8 mouse cellular contexts compared by ENCODE assay signal in the genomic region with DNA sequence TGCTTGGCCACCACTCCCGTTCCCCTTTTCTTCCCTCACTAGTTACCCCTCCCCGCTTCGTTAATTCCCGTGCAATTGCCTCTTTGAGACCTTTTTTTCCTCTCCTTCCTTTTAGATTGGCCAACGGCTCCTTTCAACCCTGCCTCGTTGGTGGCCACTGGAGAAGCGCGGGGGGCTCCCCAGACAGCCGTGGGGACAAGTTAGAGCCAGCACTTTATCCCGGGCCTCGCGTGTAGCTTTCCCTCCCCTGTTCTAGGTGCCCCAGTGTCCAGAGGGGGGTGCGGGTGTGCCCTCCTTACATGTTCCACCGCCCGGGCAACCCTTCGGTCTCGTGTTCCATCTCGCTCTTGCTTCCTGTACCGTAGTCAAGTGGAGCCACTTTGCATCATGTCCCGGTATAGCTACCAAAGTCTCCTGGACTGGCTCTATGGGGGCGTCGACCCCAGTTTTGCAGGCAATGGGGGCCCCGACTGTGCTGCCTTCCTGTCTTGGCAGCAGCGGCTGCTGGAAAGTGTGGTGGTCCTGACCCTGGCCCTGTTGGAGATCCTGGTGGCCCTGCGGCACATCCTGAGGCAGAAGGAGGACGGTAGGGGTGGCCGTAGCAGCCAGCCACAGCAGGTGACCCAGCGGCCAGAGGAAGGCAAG. TPM values are rescaled to one million over a fixed set of nuclear protein-coding genes. Genes with fewer than 3 reads are reported as not detected.
DNase-seq lines count a peak whose midpoint lies in the region; ATAC-seq and TF ChIP-seq lines count a peak whose summit lies in the region.

No protein-coding gene starts in this region.

- H3K27me3 ChIP-seq in MEL (ENCODE audit: control insufficient read depth in 1 of 2, insufficient read depth in 2 of 2, low read length in 2 of 2) = no peaks in the 10 kb centered on the region
- H3K27me3 ChIP-seq in hindbrain, embryonic 16.5 days (replicated peaks; ENCODE audit: control insufficient read depth, insufficient read depth, low read length) = peaks cover 2% of the 10 kb centered on the region; the same call in 1 of the 2 replicates
- no peaks in the 10 kb centered on the region for H3K27me3 ChIP-seq in liver, embryonic 15.5 days
- no peaks in the 10 kb centered on the region for H3K27me3 ChIP-seq in neural tube, embryonic 14.5 days (ENCODE audit: control insufficient read depth, insufficient read depth, low read length)

- 23% methylated on average over 26 of the region's 28 CpGs for WGBS in hindbrain, embryonic 16.5 days
- 11% methylated on average over 28 of the region's 28 CpGs for WGBS in liver, embryonic 15.5 days (ENCODE audit: insufficient replicate concordance)
- WGBS in neural tube, embryonic 14.5 days = 20% methylated on average over 28 of the region's 28 CpGs

- peaks cover 51% of the 10 kb centered on the region for H3K79me2 ChIP-seq in MEL (ENCODE audit: control insufficient read depth, insufficient read depth, low read length, poor library complexity)

- peak; percentile 25 to 37 for DNase-seq in B cell, adult 2 months
- DNase-seq in MEL (ENCODE audit: low read depth, low spot score) = no peak
- DNase-seq in frontal cortex, adult 2 months (ENCODE audit: extremely low spot score in 1 of 2, low spot score in 1 of 2) = no peak
- DNase-seq in urinary bladder, adult 2 months (ENCODE audit: low spot score) = no peak

- H3K4me1 ChIP-seq in MEL (ENCODE audit: control insufficient read depth in 1 of 2, insufficient read depth in 2 of 2, low read length in 2 of 2) = peaks cover 8 to 43% of the 10 kb centered on the region in 2 experiments
- peaks cover 2% of the 10 kb centered on the region for H3K4me1 ChIP-seq in embryonic fibroblast, embryonic 13.5 days (ENCODE audit: control insufficient read depth, insufficient read depth, low read length)
- peaks cover 4% of the 10 kb centered on the region for H3K4me1 ChIP-seq in hindbrain, embryonic 16.5 days (ENCODE audit: control insufficient read depth, insufficient read depth, low read depth, low read length)
- peaks cover 59% of the 10 kb centered on the region for H3K4me1 ChIP-seq in liver, embryonic 15.5 days (replicated peaks)
- H3K4me1 ChIP-seq in neural tube, embryonic 14.5 days (ENCODE audit: control insufficient read depth, insufficient read depth, low read length) = 0 out of 2 replicates have a peak, but pooled peaks cover 2% of the 10 kb centered on the region

- TF ChIP-seq CTCF in MEL (IDR thresholded peaks at IDR 0.05 in 2 of 3, conservative IDR thresholded peaks at IDR 0.05 in 1 of 3; ENCODE audit: control insufficient read depth in 1 of 3, insufficient read depth in 1 of 3, low read depth in 2 of 3, low read length in 3 of 3, poor library complexity in 1 of 3, severe bottlenecking in 1 of 3) = no peak
- TF ChIP-seq CTCF in embryonic fibroblast, embryonic 13.5 days (IDR thresholded peaks at IDR 0.05; ENCODE audit: borderline replicate concordance, insufficient read depth, low read length) = no peak

- peak overlapping the region; percentile 74 for H3K27ac ChIP-seq in MEL (ENCODE audit: control insufficient read depth, low read depth, low read length)
- peak overlapping the region; percentile 78 for H3K27ac ChIP-seq in embryonic fibroblast, embryonic 13.5 days (ENCODE audit: insufficient read depth, low read length)
- peak overlapping the region; percentile 83; the same call in 1 of the 2 replicates for H3K27ac ChIP-seq in hindbrain, embryonic 16.5 days (ENCODE audit: low read depth, low read length)
- peak overlapping the region; percentile 84 for H3K27ac ChIP-seq in liver, embryonic 15.5 days (replicated peaks)
- H3K27ac ChIP-seq in neural tube, embryonic 14.5 days (ENCODE audit: low read depth, low read length) = no peak overlapping the region; the same call in 1 of the 2 replicates

- H3K9ac ChIP-seq in MEL (ENCODE audit: control insufficient read depth, low read depth, low read length, poor library complexity, severe bottlenecking) = peak overlapping the region; percentile 89
- H3K9ac ChIP-seq in hindbrain, embryonic 16.5 days (ENCODE audit: low read depth, low read length) = peak overlapping the region; percentile 75
- peak overlapping the region; percentile 64 for H3K9ac ChIP-seq in liver, embryonic 15.5 days
- peak overlapping the region; percentile 65 for H3K9ac ChIP-seq in neural tube, embryonic 14.5 days (replicated peaks; ENCODE audit: low read depth, low read length)

- no peaks in the 10 kb centered on the region for H3K9me3 ChIP-seq in MEL (replicated peaks; ENCODE audit: insufficient read depth, low read length)
- no peaks in the 10 kb centered on the region for H3K9me3 ChIP-seq in hindbrain, embryonic 16.5 days (ENCODE audit: control insufficient read depth, low read length)
- H3K9me3 ChIP-seq in liver, embryonic 15.5 days (replicated peaks) = no peaks in the 10 kb centered on the region
- no peaks in the 10 kb centered on the region for H3K9me3 ChIP-seq in neural tube, embryonic 14.5 days (ENCODE audit: control insufficient read depth, low read length)

- H3K4me3 ChIP-seq in MEL (ENCODE audit: control insufficient read depth in 1 of 2, insufficient read depth in 1 of 2, low read depth in 2 of 2, low read length in 2 of 2) = peak overlapping the region; percentile 86 to 88
- H3K4me3 ChIP-seq in embryonic fibroblast, embryonic 13.5 days (ENCODE audit: insufficient read depth, low read length) = peak overlapping the region; percentile 93
- peak overlapping the region; percentile 62 for H3K4me3 ChIP-seq in hindbrain, embryonic 16.5 days (ENCODE audit: low read length)
- H3K4me3 ChIP-seq in liver, embryonic 15.5 days (replicated peaks) = peak overlapping the region; percentile 75
- peak overlapping the region; percentile 52 for H3K4me3 ChIP-seq in neural tube, embryonic 14.5 days (ENCODE audit: low read depth, low read length)

- TF ChIP-seq RAD21 in MEL (IDR thresholded peaks at IDR 0.05; ENCODE audit: low read depth, low read length) = no peak

- ATAC-seq in hindbrain, embryonic 16.5 days = peak; percentile 10; the same call in 1 of the 2 replicates
- ATAC-seq in liver, embryonic 15.5 days (ENCODE audit: insufficient read depth) = no peak
- ATAC-seq in neural tube, embryonic 14.5 days (ENCODE audit: low read depth) = 0 out of 2 replicates have a peak, but pooled peaks have one; percentile 7

- TF ChIP-seq POLR2A in MEL (IDR thresholded peaks at IDR 0.05; ENCODE audit: control insufficient read depth in 1 of 2, insufficient read depth in 1 of 2, low read depth in 1 of 2, low read length in 2 of 2, poor library complexity in 1 of 2) = no peak
- TF ChIP-seq POLR2A in embryonic fibroblast, embryonic 13.5 days (IDR thresholded peaks at IDR 0.05; ENCODE audit: low read depth, low read length) = no peak

- no peak for TF ChIP-seq EP300 in MEL (IDR thresholded peaks at IDR 0.05; ENCODE audit: low read depth in 1 of 2, low read length in 2 of 2)

- peaks cover 0 to 57% of the 10 kb centered on the region in 2 experiments; a peak in 3 of 4 replicates for H3K36me3 ChIP-seq in MEL (ENCODE audit: control insufficient read depth in 1 of 2, insufficient read depth in 2 of 2, low read length in 2 of 2)
- H3K36me3 ChIP-seq in hindbrain, embryonic 16.5 days (ENCODE audit: control insufficient read depth, insufficient read depth, low read length) = no peaks in the 10 kb centered on the region
- H3K36me3 ChIP-seq in liver, embryonic 15.5 days (replicated peaks) = no peaks in the 10 kb centered on the region
- no peaks in the 10 kb centered on the region for H3K36me3 ChIP-seq in neural tube, embryonic 14.5 days (ENCODE audit: control insufficient read depth, insufficient read depth, low read length)

- peak overlapping the region; percentile 67 for H3K4me2 ChIP-seq in hindbrain, embryonic 16.5 days (ENCODE audit: low read length)
- peak overlapping the region; percentile 82 for H3K4me2 ChIP-seq in liver, embryonic 15.5 days
- H3K4me2 ChIP-seq in neural tube, embryonic 14.5 days (ENCODE audit: low read depth, low read length) = peak overlapping the region; percentile 54

TF ChIP-seq in MEL, 35 proteins besides CTCF, POLR2A, EP300 and RAD21:
- TF ChIP-seq MAX (IDR thresholded peaks at IDR 0.05; ENCODE audit: low read length) = 0 out of 2 replicates have a peak, but pooled peaks have one; percentile 4
- no peak for TF ChIP-seq USF1 (IDR thresholded peaks at IDR 0.05; ENCODE audit: low read depth, low read length)
- TF ChIP-seq CHD1 (IDR thresholded peaks at IDR 0.05; ENCODE audit: low read depth, low read length) = no peak
- no peak for TF ChIP-seq POLR2AphosphoS2 (IDR thresholded peaks at IDR 0.05; ENCODE audit: low read length)
- TF ChIP-seq SMC3 (IDR thresholded peaks at IDR 0.05; ENCODE audit: low read depth, low read length) = no peak
TF ChIP-seq in MEL: peak in this region for 1.

RNA-seq across cellular contexts. Expression of gene Tmem164, which starts 1.1 kb away (rescaled TPM):
- total RNA-seq in MEL (2012; rRNA removed) = 92.4 and 94.1 TPM in 2 replicates
- 10 to 100 TPM; 34.3 to 72.8 TPM for polyA plus RNA-seq in MEL (2012; ENCODE audit: insufficient read depth in 1 of 2, insufficient read length in 2 of 2, low read depth in 1 of 2, low replicate concordance in 2 of 2, missing spikeins in 1 of 2)
- polyA plus RNA-seq in embryonic fibroblast, embryonic 13.5 days (2011; ENCODE audit: insufficient read length, low read depth, missing spikeins) = 47.0 and 68.6 TPM in 2 replicates
- 23.5 and 26.5 TPM in 2 replicates for polyA plus RNA-seq in hindbrain, embryonic 16.5 days (2015; fragmentation: Nextera tagmentation; extraction: Ambion mirVana)
- polyA plus RNA-seq in liver, embryonic 15.5 days (2015; fragmentation: Nextera tagmentation; extraction: Ambion mirVana) = 20.8 and 22.6 TPM in 2 replicates
- 11.0 and 19.0 TPM in 2 replicates for polyA plus RNA-seq in neural tube, embryonic 14.5 days (2014; fragmentation: Nextera tagmentation; extraction: Ambion mirVana)
- 13.9 and 15.6 TPM in 2 replicates for polyA plus RNA-seq in frontal cortex, adult 2 months (2012; rRNA removed)
- 23.8 and 25.6 TPM in 2 replicates for polyA plus RNA-seq in urinary bladder, adult 2 months (2012; rRNA removed)

Comparison
In these comparisons a context has a peak if more than half of its experiments do, and no peak if none do; other contexts are left out.
1. DNase-seq: peak in B cell, adult 2 months (2 of 2); none in MEL (single experiment), frontal cortex, adult 2 months (0 of 2) and urinary bladder, adult 2 months (single experiment).
2. Peak in every context shown above with its lines, with median percentiles within 50 percentile points of each other: H3K4me3 ChIP-seq, H3K9ac ChIP-seq and H3K4me2 ChIP-seq.